Comparison of ENCODE assay signal across 13 mouse cellular contexts in the genomic region with DNA sequence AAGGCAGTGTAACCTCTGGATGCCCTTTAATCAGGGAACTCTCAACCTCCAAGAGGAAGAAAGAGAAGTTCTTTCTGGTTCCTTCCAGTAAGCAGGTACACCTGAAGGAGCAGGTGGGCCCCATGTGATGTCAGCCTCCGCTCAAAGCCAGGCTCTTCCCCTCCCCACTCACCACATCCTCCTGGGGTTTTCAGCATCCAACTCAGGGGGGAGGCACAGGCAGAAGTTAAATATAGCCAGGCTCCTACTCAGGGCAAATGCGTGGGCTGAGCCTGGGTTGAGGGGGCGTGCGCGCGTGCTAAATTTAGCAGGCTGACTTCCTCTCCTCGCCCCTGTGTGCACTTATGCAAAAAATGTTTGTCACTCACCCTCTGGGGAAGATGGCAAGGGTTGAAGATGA.
A peak's percentile ranks its signal among the peaks of the same experiment; 100 is the strongest.
DNase-seq lines count a peak whose midpoint lies in the region; ATAC-seq lines count a peak whose summit lies in the region.
"Had no signal": no experiment of that assay in that cellular context is flagged by ENCODE, and none has a peak within 500 bp of the region (broad histone marks: within the 10 kb centered on the region; RNA-seq: fewer than 3 reads in every experiment).

No protein-coding gene starts in this region.

- no peak for ATAC-seq in liver, embryonic 13.5 days (ENCODE audit: low read depth)
- ATAC-seq in liver, embryonic 11.5 days (replicated peaks; ENCODE audit: low FRiP score), result no peak
- peak; percentile 84 for ATAC-seq in megakaryocyte progenitor cell, adult 5-6 weeks (replicated peaks; ENCODE audit: poor library complexity)
- ATAC-seq: Patski had no signal

- no peak overlapping the region for H3K4me2 ChIP-seq in liver, embryonic 13.5 days
- no peak overlapping the region for H3K4me2 ChIP-seq in liver, embryonic 11.5 days
- H3K4me2 ChIP-seq: liver, embryonic 15.5 days; neural tube, embryonic 12.5 days had no signal

- H3K27me3 ChIP-seq in liver, embryonic 13.5 days, result no peaks in the 10 kb centered on the region
- H3K27me3 ChIP-seq in liver, embryonic 11.5 days (replicated peaks; ENCODE audit: control insufficient read depth, insufficient read depth, low read length), result no peaks in the 10 kb centered on the region
- H3K27me3 ChIP-seq in heart, embryonic 10.5 days (ENCODE audit: insufficient read depth, poor library complexity, severe bottlenecking), result no peaks in the 10 kb centered on the region
- H3K27me3 ChIP-seq in hindbrain, embryonic 10.5 days (ENCODE audit: insufficient read depth, poor library complexity, severe bottlenecking), result no peaks in the 10 kb centered on the region
- H3K27me3 ChIP-seq: liver, embryonic 15.5 days; neural tube, embryonic 12.5 days; Patski had no signal

- H3K9me3 ChIP-seq in liver, embryonic 13.5 days (replicated peaks), result no peaks in the 10 kb centered on the region
- H3K9me3 ChIP-seq in liver, embryonic 11.5 days (ENCODE audit: control insufficient read depth, low read length), result no peaks in the 10 kb centered on the region
- H3K9me3 ChIP-seq in heart, embryonic 10.5 days, result no peaks in the 10 kb centered on the region
- H3K9me3 ChIP-seq in hindbrain, embryonic 10.5 days, result no peaks in the 10 kb centered on the region
- H3K9me3 ChIP-seq: liver, embryonic 15.5 days; neural tube, embryonic 12.5 days had no signal

- peak; percentile 5 for DNase-seq in liver, embryonic 13.5 days
- DNase-seq in liver, embryonic 11.5 days (ENCODE audit: low spot score), result no peak
- peak; percentile 87 for DNase-seq in heart, embryonic 10.5 days (ENCODE audit: low spot score)
- DNase-seq in thymus, postnatal 4 days, result peak; percentile 88
- DNase-seq in adrenal gland, postnatal 4 days (ENCODE audit: low spot score in 2 of 2), result no peak
- no peak for DNase-seq in hindbrain, embryonic 10.5 days (ENCODE audit: low spot score)
- DNase-seq: cerebellum, adult 18-20 months had no signal

- H3K4me1 ChIP-seq in liver, embryonic 13.5 days (replicated peaks), result peaks cover 6% of the 10 kb centered on the region; the same call in 1 of the 2 replicates
- no peaks in the 10 kb centered on the region for H3K4me1 ChIP-seq in liver, embryonic 11.5 days (replicated peaks; ENCODE audit: control insufficient read depth, insufficient read depth, low read length)
- H3K4me1 ChIP-seq in heart, embryonic 10.5 days, result peaks cover 53% of the 10 kb centered on the region
- H3K4me1 ChIP-seq in hindbrain, embryonic 10.5 days (replicated peaks), result no peaks in the 10 kb centered on the region; the same call in 1 of the 2 replicates
- H3K4me1 ChIP-seq: liver, embryonic 15.5 days; neural tube, embryonic 12.5 days had no signal

- no peak overlapping the region for H3K4me3 ChIP-seq in liver, embryonic 13.5 days (replicated peaks)
- H3K4me3 ChIP-seq in liver, embryonic 11.5 days (ENCODE audit: low read depth, low read length), result no peak overlapping the region
- H3K4me3 ChIP-seq in heart, embryonic 10.5 days, result no peak overlapping the region
- H3K4me3 ChIP-seq in hindbrain, embryonic 10.5 days, result no peak overlapping the region
- H3K4me3 ChIP-seq: erythroblast, embryonic 14.5 days; liver, embryonic 15.5 days; neural tube, embryonic 12.5 days had no signal

- no peaks in the 10 kb centered on the region for H3K36me3 ChIP-seq in liver, embryonic 13.5 days
- H3K36me3 ChIP-seq in liver, embryonic 11.5 days (ENCODE audit: control insufficient read depth, insufficient read depth, low read length), result no peaks in the 10 kb centered on the region
- no peaks in the 10 kb centered on the region for H3K36me3 ChIP-seq in heart, embryonic 10.5 days
- no peaks in the 10 kb centered on the region for H3K36me3 ChIP-seq in hindbrain, embryonic 10.5 days
- H3K36me3 ChIP-seq: liver, embryonic 15.5 days; neural tube, embryonic 12.5 days had no signal

- no peak overlapping the region for H3K27ac ChIP-seq in liver, embryonic 13.5 days
- no peak overlapping the region for H3K27ac ChIP-seq in liver, embryonic 11.5 days (ENCODE audit: low read depth, low read length)
- H3K27ac ChIP-seq in heart, embryonic 10.5 days, result peak overlapping the region; percentile 86
- H3K27ac ChIP-seq in hindbrain, embryonic 10.5 days, result no peak overlapping the region
- H3K27ac ChIP-seq: liver, embryonic 15.5 days; neural tube, embryonic 12.5 days; stomach, postnatal 0 days had no signal

- no peak overlapping the region for H3K9ac ChIP-seq in liver, embryonic 13.5 days
- no peak overlapping the region for H3K9ac ChIP-seq in liver, embryonic 11.5 days (ENCODE audit: low read depth, low read length)
- H3K9ac ChIP-seq: liver, embryonic 15.5 days; neural tube, embryonic 12.5 days had no signal

- WGBS in liver, embryonic 13.5 days (ENCODE audit: insufficient replicate concordance), result 10% methylated on average over 7 of the region's 7 CpGs
- WGBS in liver, embryonic 11.5 days, result 26% methylated on average over 7 of the region's 7 CpGs
- WGBS in heart, embryonic 10.5 days, result 42% methylated on average over 7 of the region's 7 CpGs
- WGBS in hindbrain, embryonic 10.5 days, result 79% methylated on average over 7 of the region's 7 CpGs

Comparison
In these comparisons a context has a peak if more than half of its experiments do, and no peak if none do; other contexts are left out.
1. DNase-seq: peak in liver, embryonic 13.5 days (single experiment), heart, embryonic 10.5 days (single experiment) and thymus, postnatal 4 days (single experiment); none in liver, embryonic 11.5 days (single experiment), adrenal gland, postnatal 4 days (0 of 2) and hindbrain, embryonic 10.5 days (single experiment).